Mouse (Mus musculus): Measurements from ENCODE around the gene Gm20388. TPM values are rescaled to one million over a fixed set of nuclear protein-coding genes. Genes with fewer than 3 reads are reported as not detected.

Gm20388 gene
- polyA plus RNA-seq, 1 experiment from 2014 or later, result not detected

DNA sequence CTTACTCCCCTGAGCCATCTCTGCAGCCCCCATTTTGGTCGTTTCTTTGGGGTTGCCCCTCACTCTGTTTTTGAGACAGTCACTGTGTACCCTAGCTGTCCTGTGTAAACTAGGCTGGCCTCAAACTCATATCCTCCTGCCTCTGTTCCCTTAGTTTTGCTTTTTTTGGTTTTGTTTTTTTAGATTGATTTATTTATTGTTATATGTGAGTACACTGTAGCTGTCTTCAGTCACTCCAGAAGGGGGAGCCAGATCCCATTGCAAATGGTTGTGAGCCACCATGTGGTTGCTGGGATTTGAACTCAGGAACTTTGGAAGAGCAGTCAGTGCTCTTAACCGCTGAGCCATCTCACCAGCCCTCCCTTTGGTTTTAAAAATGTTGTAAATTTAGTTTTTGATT is 3195.9 kb downstream of the Gm20388 start:
- Histone ChIP-seq H3K4me3 (ENCODE audit: low read depth, low read length) (no peak overlapping the region), H3K4me2 (no peak overlapping the region), H3K9me3 (ENCODE audit: control insufficient read depth, low read length) (no peaks in the 10 kb centered on the region), H3K36me3 (ENCODE audit: control insufficient read depth, insufficient read depth, low read length) (peaks cover 7% of the 10 kb centered on the region; the same call in 1 of the 2 replicates), H3K9ac (ENCODE audit: low read length) (no peak overlapping the region), H3K4me1 (ENCODE audit: control insufficient read depth, insufficient read depth, low read length) (peaks cover 11% of the 10 kb centered on the region), H3K27ac (ENCODE audit: low read depth, low read length) (no peak overlapping the region), H3K27me3 (ENCODE audit: control insufficient read depth, insufficient read depth, low read length) (no peaks in the 10 kb centered on the region)
- ATAC-seq (ENCODE audit: low FRiP score) (no peak), DNase-seq (ENCODE audit: low spot score, missing footprints) (peak; percentile 85)
- WGBS, result 50% methylated on average over 2 of the region's 2 CpGs

DNA sequence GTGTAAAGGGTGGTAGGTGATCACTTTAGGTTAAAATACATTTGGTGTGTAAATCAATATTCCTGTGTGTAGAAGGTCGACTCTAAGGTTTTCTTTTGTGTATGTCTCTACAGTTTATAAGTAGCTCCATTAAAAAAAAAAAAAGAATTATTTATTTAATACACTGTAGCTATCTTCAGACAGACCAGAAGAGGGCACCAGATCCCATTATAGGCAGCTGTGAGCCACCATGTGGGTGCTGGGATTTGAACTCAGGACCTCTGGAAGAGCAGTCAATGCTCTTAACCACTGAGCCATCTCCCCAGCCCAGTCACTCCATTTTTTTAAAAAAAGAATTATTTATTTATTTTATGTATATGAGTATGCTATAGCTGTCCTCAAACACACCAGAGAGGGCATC is 3197.4 kb downstream of the Gm20388 start:
- Histone ChIP-seq H3K9ac (ENCODE audit: low read length) (no peak overlapping the region), H3K9me3 (ENCODE audit: control insufficient read depth, low read length) (no peaks in the 10 kb centered on the region), H3K27me3 (ENCODE audit: control insufficient read depth, insufficient read depth, low read length) (no peaks in the 10 kb centered on the region), H3K27ac (ENCODE audit: low read depth, low read length) (no peak overlapping the region), H3K36me3 (ENCODE audit: control insufficient read depth, insufficient read depth, low read length) (peaks cover 7% of the 10 kb centered on the region; the same call in 1 of the 2 replicates), H3K4me1 (ENCODE audit: control insufficient read depth, insufficient read depth, low read length) (peaks cover 9% of the 10 kb centered on the region), H3K4me2 (no peak overlapping the region), H3K4me3 (ENCODE audit: low read depth, low read length) (no peak overlapping the region)
- peak; percentile 74 for DNase-seq (ENCODE audit: low spot score, missing footprints)
- no peak for ATAC-seq (ENCODE audit: low FRiP score)
- WGBS, result 71% methylated on average over 1 of the region's 1 CpGs

DNA sequence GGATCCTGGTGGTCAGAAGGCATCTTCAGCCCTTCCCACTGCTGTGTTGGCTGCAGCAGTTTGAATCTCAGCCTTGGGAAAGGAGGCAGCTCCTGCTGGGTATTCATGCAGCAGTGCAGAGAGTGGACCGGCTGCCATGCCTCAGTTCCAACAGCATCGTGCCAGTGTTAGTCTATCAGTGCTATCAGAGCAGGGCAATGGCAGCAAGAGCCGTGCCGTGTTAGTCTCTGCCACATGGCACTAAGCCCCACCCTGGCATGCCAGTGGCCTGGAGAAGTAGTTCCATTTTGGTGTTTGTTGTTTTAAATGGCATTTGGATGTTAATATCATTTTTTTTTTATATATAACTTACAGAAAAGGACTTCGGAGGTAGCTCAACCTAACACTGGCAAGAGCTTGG is 3198.3 kb downstream of the Gm20388 start:
- DNase-seq (ENCODE audit: low spot score, missing footprints) (peak; percentile 70), ATAC-seq (ENCODE audit: low FRiP score) (no peak)
- Histone ChIP-seq H3K9me3 (ENCODE audit: control insufficient read depth, low read length) (no peaks in the 10 kb centered on the region), H3K27ac (ENCODE audit: low read depth, low read length) (no peak overlapping the region), H3K4me1 (ENCODE audit: control insufficient read depth, insufficient read depth, low read length) (peaks cover under 1% of the 10 kb centered on the region; the same call in 1 of the 2 replicates), H3K4me3 (ENCODE audit: low read depth, low read length) (no peak overlapping the region), H3K9ac (ENCODE audit: low read length) (no peak overlapping the region), H3K36me3 (ENCODE audit: control insufficient read depth, insufficient read depth, low read length) (peaks cover 7% of the 10 kb centered on the region; the same call in 1 of the 2 replicates), H3K27me3 (ENCODE audit: control insufficient read depth, insufficient read depth, low read length) (no peaks in the 10 kb centered on the region), H3K4me2 (no peak overlapping the region)
- 91% methylated on average over 5 of the region's 5 CpGs for WGBS

GRCm38 (mm10) chr8:123110649-123111048 is 3200.0 kb downstream of the Gm20388 start:
- ATAC-seq (ENCODE audit: low FRiP score), result 0 out of 2 replicates have a peak, but pooled peaks have one; percentile 48
- Histone ChIP-seq H3K27me3 (ENCODE audit: control insufficient read depth, insufficient read depth, low read length) (peaks cover 1% of the 10 kb centered on the region), H3K9ac (ENCODE audit: low read length) (no peak overlapping the region)

DNA sequence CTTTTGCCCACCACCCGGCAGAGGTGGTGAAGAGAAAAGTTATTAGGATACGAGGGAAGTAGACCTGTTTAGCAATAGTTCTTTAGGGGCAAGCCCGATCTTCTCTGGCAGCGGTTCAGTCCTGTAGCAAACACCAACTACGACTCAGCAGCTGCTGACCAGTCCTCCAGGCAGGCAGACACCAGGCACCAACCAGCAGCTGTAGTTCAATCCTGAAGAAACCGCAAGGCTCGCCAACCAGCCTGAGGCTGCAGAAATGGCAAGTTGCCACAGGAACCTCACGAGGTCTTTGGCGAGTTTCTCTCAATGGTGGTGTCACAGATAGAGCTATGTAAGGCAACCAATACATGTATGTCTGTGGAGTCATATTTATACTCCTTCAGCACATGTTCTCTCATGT is 3202.3 kb downstream of the Gm20388 start:
- ATAC-seq (ENCODE audit: low FRiP score), result no peak
- Histone ChIP-seq H3K9ac (ENCODE audit: low read length) (no peak overlapping the region), H3K4me2 (no peak overlapping the region), H3K9me3 (ENCODE audit: control insufficient read depth, low read length) (no peaks in the 10 kb centered on the region), H3K36me3 (ENCODE audit: control insufficient read depth, insufficient read depth, low read length) (no peaks in the 10 kb centered on the region), H3K4me1 (ENCODE audit: control insufficient read depth, insufficient read depth, low read length) (peaks cover 8% of the 10 kb centered on the region), H3K27me3 (ENCODE audit: control insufficient read depth, insufficient read depth, low read length) (peaks cover 24% of the 10 kb centered on the region), H3K4me3 (ENCODE audit: low read depth, low read length) (no peak overlapping the region), H3K27ac (ENCODE audit: low read depth, low read length) (no peak overlapping the region)
- 85% methylated on average over 9 of the region's 9 CpGs for WGBS
- no peak for DNase-seq (ENCODE audit: low spot score, missing footprints)

More at GRCm38 (mm10) chr8:123110649-123111048, 3200.0 kb downstream of the Gm20388 start:
- 24% methylated on average over 4 of the region's 4 CpGs for WGBS
- no peaks in the 10 kb centered on the region for H3K4me1 ChIP-seq (ENCODE audit: control insufficient read depth, insufficient read depth, low read length)
- H3K27ac ChIP-seq (ENCODE audit: low read depth, low read length), result no peak overlapping the region
- H3K4me3 ChIP-seq (ENCODE audit: low read depth, low read length), result no peak overlapping the region
- H3K9me3 ChIP-seq (ENCODE audit: control insufficient read depth, low read length), result no peaks in the 10 kb centered on the region
- DNase-seq (ENCODE audit: low spot score, missing footprints), result peak; percentile 94
- no peaks in the 10 kb centered on the region for H3K36me3 ChIP-seq (ENCODE audit: control insufficient read depth, insufficient read depth, low read length)
- no peak overlapping the region for H3K4me2 ChIP-seq

DNA sequence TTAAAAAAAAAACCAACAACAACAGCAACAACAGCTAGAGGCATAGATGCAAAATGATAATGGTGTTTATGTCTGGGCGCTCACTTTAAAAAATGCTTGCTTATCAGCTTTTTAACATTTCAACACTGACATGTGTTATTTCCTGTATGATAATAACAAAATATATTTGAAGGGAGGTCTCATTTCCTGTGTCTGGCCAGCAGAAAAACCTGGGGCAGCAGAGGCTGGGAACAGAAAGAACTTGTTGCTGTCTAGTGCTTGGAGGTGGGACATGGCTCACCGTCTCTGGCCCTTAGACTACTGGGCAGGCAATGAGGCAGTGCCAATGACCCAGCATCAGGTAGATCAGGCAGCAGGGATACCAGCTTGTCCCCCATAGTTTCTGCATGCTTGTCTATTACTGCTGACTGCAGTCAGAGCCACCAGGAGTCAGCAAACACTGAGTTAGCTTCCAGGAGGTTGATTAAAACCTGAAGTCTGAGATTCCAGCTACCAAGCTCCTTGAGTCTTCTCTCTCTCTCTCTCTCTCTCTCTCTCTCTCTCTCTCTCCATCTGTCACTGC is 3203.3 kb downstream of the Gm20388 start:
- no peaks in the 10 kb centered on the region for H3K36me3 ChIP-seq (ENCODE audit: control insufficient read depth, insufficient read depth, low read length)
- H3K27ac ChIP-seq (ENCODE audit: low read depth, low read length), result no peak overlapping the region
- WGBS, result 78% methylated on average over 2 of the region's 2 CpGs
- H3K4me1 ChIP-seq (ENCODE audit: control insufficient read depth, insufficient read depth, low read length), result peaks cover 8% of the 10 kb centered on the region
- H3K9me3 ChIP-seq (ENCODE audit: control insufficient read depth, low read length), result no peaks in the 10 kb centered on the region
- H3K4me2 ChIP-seq, result no peak overlapping the region
- no peak overlapping the region for H3K9ac ChIP-seq (ENCODE audit: low read length)
- DNase-seq (ENCODE audit: low spot score, missing footprints) (peak; percentile 26), ATAC-seq (ENCODE audit: low FRiP score) (no peak)
- no peak overlapping the region for H3K4me3 ChIP-seq (ENCODE audit: low read depth, low read length)
- peaks cover 35% of the 10 kb centered on the region for H3K27me3 ChIP-seq (ENCODE audit: control insufficient read depth, insufficient read depth, low read length)

DNA sequence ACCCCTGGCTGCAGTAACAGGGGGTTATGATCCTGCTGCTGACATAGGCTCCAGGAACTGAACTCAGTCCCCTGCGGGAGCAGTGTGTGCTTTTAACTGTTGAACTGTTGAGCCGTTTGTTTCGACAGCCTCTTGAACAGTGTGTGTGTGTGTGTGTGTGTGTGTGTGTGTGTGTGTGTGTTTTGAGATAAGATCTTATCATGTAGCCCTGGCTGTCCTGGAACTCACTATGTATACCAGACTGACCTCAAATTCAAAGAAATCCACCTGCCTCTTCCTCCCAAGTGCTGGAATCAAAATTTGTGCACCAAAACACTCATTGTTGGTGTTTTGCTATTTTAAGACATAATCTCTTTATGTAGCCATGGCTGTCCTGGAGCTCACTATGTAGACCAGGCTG is 3204.0 kb downstream of the Gm20388 start:
- no peak overlapping the region for H3K4me3 ChIP-seq (ENCODE audit: low read depth, low read length)
- no peak overlapping the region for H3K9ac ChIP-seq (ENCODE audit: low read length)
- H3K9me3 ChIP-seq (ENCODE audit: control insufficient read depth, low read length), result no peaks in the 10 kb centered on the region
- no peak for ATAC-seq (ENCODE audit: low FRiP score)
- H3K4me1 ChIP-seq (ENCODE audit: control insufficient read depth, insufficient read depth, low read length), result peaks cover 8% of the 10 kb centered on the region
- H3K36me3 ChIP-seq (ENCODE audit: control insufficient read depth, insufficient read depth, low read length), result no peaks in the 10 kb centered on the region
- H3K27ac ChIP-seq (ENCODE audit: low read depth, low read length), result no peak overlapping the region
- peak; percentile 71 for DNase-seq (ENCODE audit: low spot score, missing footprints)
- H3K27me3 ChIP-seq (ENCODE audit: control insufficient read depth, insufficient read depth, low read length), result peaks cover 36% of the 10 kb centered on the region
- 77% methylated on average over 3 of the region's 3 CpGs for WGBS
- H3K4me2 ChIP-seq, result no peak overlapping the region

- H3K4me3 ChIP-seq (ENCODE audit: low read depth, low read length), result peak within 1 kb of the TSS; percentile 40
- peak; percentile 93 for DNase-seq (ENCODE audit: low spot score, missing footprints)
- 2% methylated on average over 49 of the region's 51 CpGs for WGBS
- no peak for ATAC-seq (ENCODE audit: low FRiP score)
- H3K4me2 ChIP-seq, result peak within 1 kb of the TSS; percentile 71
- H3K4me1 ChIP-seq (ENCODE audit: control insufficient read depth, insufficient read depth, low read length), result peaks cover 8% of the 10 kb centered on the region
- H3K36me3 ChIP-seq (ENCODE audit: control insufficient read depth, insufficient read depth, low read length), result no peaks in the 10 kb centered on the region
- H3K27me3 ChIP-seq (ENCODE audit: control insufficient read depth, insufficient read depth, low read length), result peaks cover 36% of the 10 kb centered on the region
- no peak within 1 kb of the TSS for H3K27ac ChIP-seq (ENCODE audit: low read depth, low read length)
- no peaks in the 10 kb centered on the region for H3K9me3 ChIP-seq (ENCODE audit: control insufficient read depth, low read length)
- H3K9ac ChIP-seq (ENCODE audit: low read length), result peak within 1 kb of the TSS; percentile 36
Measured at GRCm38 (mm10) chr8:123117127-123117731, 3206.6 kb downstream of the Gm20388 start, which contains the start of gene Cpne7. TSS of gene Cpne7 (plus strand) at chr8:123117374.

DNA sequence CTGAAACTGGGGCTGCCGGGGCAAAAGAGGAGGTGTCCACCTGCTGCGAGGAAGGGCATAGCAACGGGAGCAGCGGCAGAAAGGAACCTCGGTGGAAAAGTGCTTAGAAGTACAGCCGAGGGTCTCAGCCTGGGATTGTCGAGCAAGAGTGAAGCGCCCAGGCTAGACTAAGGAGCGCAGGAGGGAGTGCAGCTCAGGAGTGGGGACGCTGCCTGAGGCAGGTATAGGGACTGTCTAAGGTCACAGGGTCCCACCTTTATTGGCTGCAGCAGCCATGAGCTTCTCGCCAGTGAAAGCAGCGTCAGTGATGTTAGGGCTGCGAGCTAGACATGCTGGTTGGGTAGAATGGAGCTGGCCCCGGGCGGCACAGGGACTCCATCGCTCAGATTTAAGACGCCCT is 3207.1 kb downstream of the Gm20388 start:
- 2% methylated on average over 17 of the region's 17 CpGs for WGBS
- Histone ChIP-seq H3K9me3 (ENCODE audit: control insufficient read depth, low read length) (no peaks in the 10 kb centered on the region), H3K4me1 (ENCODE audit: control insufficient read depth, insufficient read depth, low read length) (peaks cover 8% of the 10 kb centered on the region), H3K4me3 (ENCODE audit: low read depth, low read length) (peak overlapping the region; percentile 40), H3K36me3 (ENCODE audit: control insufficient read depth, insufficient read depth, low read length) (no peaks in the 10 kb centered on the region), H3K4me2 (peak overlapping the region; percentile 71), H3K27me3 (ENCODE audit: control insufficient read depth, insufficient read depth, low read length) (peaks cover 36% of the 10 kb centered on the region), H3K27ac (ENCODE audit: low read depth, low read length) (no peak overlapping the region), H3K9ac (ENCODE audit: low read length) (peak overlapping the region; percentile 36; the same call in 1 of the 2 replicates)
- ATAC-seq (ENCODE audit: low FRiP score), result no peak
- peak; percentile 94 for DNase-seq (ENCODE audit: low spot score, missing footprints)

All from midbrain, embryonic 11.5 days (tissue).